Mouse (Mus musculus): ENCODE results near the gene St3gal2.

DNA sequence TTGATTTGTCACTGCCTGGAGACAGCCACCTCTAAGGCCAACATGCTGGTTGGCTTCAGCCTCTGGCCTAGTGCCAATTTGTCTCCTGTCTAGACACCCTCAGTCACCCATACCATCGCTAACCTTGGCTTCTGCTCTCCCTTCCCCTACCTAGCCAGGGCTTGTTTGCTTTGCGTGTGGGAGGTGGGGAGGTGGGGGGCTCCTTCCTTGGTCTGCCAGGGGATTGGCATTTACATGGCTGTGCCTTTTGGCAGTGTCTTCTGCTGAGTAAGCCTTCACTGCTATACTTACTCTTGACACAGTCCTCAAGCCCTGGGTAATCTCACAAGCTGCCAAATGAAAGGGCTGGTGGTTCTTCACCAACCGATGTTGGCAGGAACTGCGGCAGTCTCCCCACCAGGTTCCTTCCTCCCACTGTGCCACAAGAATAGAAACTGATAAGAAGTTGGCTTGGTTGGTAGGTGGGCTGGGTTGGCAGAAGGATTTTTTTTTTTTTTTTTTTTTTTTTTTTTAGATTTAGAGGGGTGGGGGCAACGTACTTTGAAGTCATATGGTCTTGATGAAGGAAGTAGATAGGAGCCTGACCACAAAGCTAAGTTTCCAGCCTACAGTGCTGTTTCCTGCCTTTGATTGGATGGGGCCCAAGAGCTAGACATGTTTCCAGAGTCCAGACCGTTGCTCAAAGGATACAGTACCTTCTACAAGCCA, 19.3 kb downstream of the St3gal2 start:
- TF ChIP-seq CTCF (IDR thresholded peaks at IDR 0.05; ENCODE audit: low read depth) (no peak), EP300 (IDR thresholded peaks at IDR 0.05; ENCODE audit: low read depth) (no peak)
